Mouse (Mus musculus): ENCODE results near the gene Efna4.

Efna4 gene

GRCm38 (mm10) chr3:89300514-89300913, 37.3 kb downstream of the Efna4 start:
- DNase-seq = no peak

- no peak for DNase-seq
Observed at GRCm38 (mm10) chr3:89300071-89300470, 37.8 kb downstream of the Efna4 start.

- DNase-seq = no peak
Observed at GRCm38 (mm10) chr3:89299499-89299898, 38.3 kb downstream of the Efna4 start.

- DNase-seq = no peak
Observed at GRCm38 (mm10) chr3:89298908-89299307, 38.9 kb downstream of the Efna4 start.

GRCm38 (mm10) chr3:89296761-89297396, 40.9 kb downstream of the Efna4 start:
- no peak for DNase-seq

- DNase-seq = no peak
Observed at GRCm38 (mm10) chr3:89295685-89296230, 42.1 kb downstream of the Efna4 start.

- DNase-seq = no peak
Observed at GRCm38 (mm10) chr3:89294195-89294594, 43.6 kb downstream of the Efna4 start.

- DNase-seq = no peak
Observed at GRCm38 (mm10) chr3:89293247-89293918, 44.4 kb downstream of the Efna4 start.

GRCm38 (mm10) chr3:89292303-89292702, 45.5 kb downstream of the Efna4 start:
- DNase-seq = no peak

- no peak for DNase-seq
Observed at GRCm38 (mm10) chr3:89291874-89292273, 46.0 kb downstream of the Efna4 start.

GRCm38 (mm10) chr3:89288503-89288928, 49.3 kb downstream of the Efna4 start:
- DNase-seq = no peak

- DNase-seq = no peak
Observed at GRCm38 (mm10) chr3:89287286-89287685, 50.5 kb downstream of the Efna4 start.

GRCm38 (mm10) chr3:89285526-89285925, 52.3 kb downstream of the Efna4 start:
- DNase-seq = no peak

- no peak for DNase-seq
Observed at GRCm38 (mm10) chr3:89284261-89284660, 53.6 kb downstream of the Efna4 start.

All from cerebellum, adult 11 months (tissue).